Mouse (Mus musculus): ENCODE results near the gene Rasgef1b. TPM values are rescaled to one million over a fixed set of nuclear protein-coding genes. Genes with fewer than 3 reads are reported as not detected.

Gene Rasgef1b
- polyA plus RNA-seq, 1 experiment from 2014 or later: 7.3 TPM

- under 1% methylated on average over 75 of the region's 78 CpGs for whole genome bisulfite sequencing
- Histone ChIP-seq H3K36me3 (ENCODE audit: control insufficient read depth, insufficient read depth, low read length) (no peaks in the 10 kb centered on the region), H3K4me1 (ENCODE audit: control insufficient read depth, insufficient read depth, low read length) (peaks cover 24% of the 10 kb centered on the region), H3K9me3 (ENCODE audit: control insufficient read depth, low read length) (no peaks in the 10 kb centered on the region), H3K4me2 (ENCODE audit: low read depth, low read length) (peak overlapping the region; percentile 96), H3K4me3 (ENCODE audit: low read length) (peak overlapping the region; percentile 71), H3K9ac (ENCODE audit: low read depth, low read length) (peak overlapping the region; percentile 86), H3K27ac (ENCODE audit: low read length) (peak overlapping the region; percentile 79), H3K27me3 (replicated peaks; ENCODE audit: control insufficient read depth, insufficient read depth, low read length) (no peaks in the 10 kb centered on the region)
- peak; percentile 94 for ATAC-seq
These were observed 476.4 kb downstream of the Rasgef1b start for GRCm38 (mm10) chr5:99252203-99253135.

- Histone ChIP-seq H3K36me3 (ENCODE audit: control insufficient read depth, insufficient read depth, low read length) (no peaks in the 10 kb centered on the region), H3K27me3 (replicated peaks; ENCODE audit: control insufficient read depth, insufficient read depth, low read length) (no peaks in the 10 kb centered on the region), H3K4me1 (ENCODE audit: control insufficient read depth, insufficient read depth, low read length) (peaks cover 24% of the 10 kb centered on the region), H3K9ac (ENCODE audit: low read depth, low read length) (peak overlapping the region; percentile 86), H3K4me3 (ENCODE audit: low read length) (peak overlapping the region; percentile 71), H3K27ac (ENCODE audit: low read length) (peak overlapping the region; percentile 79), H3K4me2 (ENCODE audit: low read depth, low read length) (peak overlapping the region; percentile 96), H3K9me3 (ENCODE audit: control insufficient read depth, low read length) (no peaks in the 10 kb centered on the region)
- WGBS: 5% methylated on average over 34 of the region's 34 CpGs
- ATAC-seq: no peak
These were observed 477.3 kb downstream of the Rasgef1b start for GRCm38 (mm10) chr5:99251379-99252202.

GRCm38 (mm10) chr5:99250820-99251219 lies 478.0 kb downstream of the Rasgef1b start:
- H3K4me2 ChIP-seq (ENCODE audit: low read depth, low read length): peak overlapping the region; percentile 96
- no peak for ATAC-seq
- peaks cover 24% of the 10 kb centered on the region for H3K4me1 ChIP-seq (ENCODE audit: control insufficient read depth, insufficient read depth, low read length)
- H3K9ac ChIP-seq (ENCODE audit: low read depth, low read length): peak overlapping the region; percentile 43; the same call in 1 of the 2 replicates
- H3K36me3 ChIP-seq (ENCODE audit: control insufficient read depth, insufficient read depth, low read length): no peaks in the 10 kb centered on the region
- no peaks in the 10 kb centered on the region for H3K9me3 ChIP-seq (ENCODE audit: control insufficient read depth, low read length)
- H3K27me3 ChIP-seq (replicated peaks; ENCODE audit: control insufficient read depth, insufficient read depth, low read length): no peaks in the 10 kb centered on the region
- WGBS: 36% methylated on average over 5 of the region's 5 CpGs
- H3K4me3 ChIP-seq (ENCODE audit: low read length): peak overlapping the region; percentile 71
- H3K27ac ChIP-seq (ENCODE audit: low read length): peak overlapping the region; percentile 28

- no peaks in the 10 kb centered on the region for H3K9me3 ChIP-seq (ENCODE audit: control insufficient read depth, low read length)
- H3K27me3 ChIP-seq (replicated peaks; ENCODE audit: control insufficient read depth, insufficient read depth, low read length): no peaks in the 10 kb centered on the region
- 3% methylated on average over 7 of the region's 7 CpGs for WGBS
- H3K4me2 ChIP-seq (ENCODE audit: low read depth, low read length): no peak overlapping the region
- no peak overlapping the region for H3K9ac ChIP-seq (ENCODE audit: low read depth, low read length)
- peaks cover 19% of the 10 kb centered on the region for H3K4me1 ChIP-seq (ENCODE audit: control insufficient read depth, insufficient read depth, low read length)
- no peak overlapping the region for H3K27ac ChIP-seq (ENCODE audit: low read length)
- H3K36me3 ChIP-seq (ENCODE audit: control insufficient read depth, insufficient read depth, low read length): no peaks in the 10 kb centered on the region
- no peak overlapping the region for H3K4me3 ChIP-seq (ENCODE audit: low read length)
- ATAC-seq: 0 out of 2 replicates have a peak, but pooled peaks have one; percentile 4
These were observed 480.4 kb downstream of the Rasgef1b start for GRCm38 (mm10) chr5:99248501-99248900.

GRCm38 (mm10) chr5:99247915-99248314 lies 480.9 kb downstream of the Rasgef1b start:
- Histone ChIP-seq H3K9ac (ENCODE audit: low read depth, low read length) (no peak overlapping the region), H3K4me3 (ENCODE audit: low read length) (no peak overlapping the region), H3K36me3 (ENCODE audit: control insufficient read depth, insufficient read depth, low read length) (no peaks in the 10 kb centered on the region), H3K27ac (ENCODE audit: low read length) (no peak overlapping the region), H3K27me3 (replicated peaks; ENCODE audit: control insufficient read depth, insufficient read depth, low read length) (no peaks in the 10 kb centered on the region), H3K4me1 (ENCODE audit: control insufficient read depth, insufficient read depth, low read length) (peaks cover 18% of the 10 kb centered on the region), H3K9me3 (ENCODE audit: control insufficient read depth, low read length) (no peaks in the 10 kb centered on the region), H3K4me2 (ENCODE audit: low read depth, low read length) (no peak overlapping the region)
- 91% methylated on average over 6 of the region's 6 CpGs for WGBS
- ATAC-seq: no peak

GRCm38 (mm10) chr5:99247441-99247840 lies 481.4 kb downstream of the Rasgef1b start:
- H3K4me1 ChIP-seq (ENCODE audit: control insufficient read depth, insufficient read depth, low read length): peaks cover 18% of the 10 kb centered on the region
- no peaks in the 10 kb centered on the region for H3K9me3 ChIP-seq (ENCODE audit: control insufficient read depth, low read length)
- H3K36me3 ChIP-seq (ENCODE audit: control insufficient read depth, insufficient read depth, low read length): no peaks in the 10 kb centered on the region
- no peak overlapping the region for H3K4me3 ChIP-seq (ENCODE audit: low read length)
- WGBS: 82% methylated on average over 7 of the region's 7 CpGs
- H3K27ac ChIP-seq (ENCODE audit: low read length): no peak overlapping the region
- no peak overlapping the region for H3K4me2 ChIP-seq (ENCODE audit: low read depth, low read length)
- no peaks in the 10 kb centered on the region for H3K27me3 ChIP-seq (replicated peaks; ENCODE audit: control insufficient read depth, insufficient read depth, low read length)
- ATAC-seq: no peak
- H3K9ac ChIP-seq (ENCODE audit: low read depth, low read length): no peak overlapping the region

- peaks cover 18% of the 10 kb centered on the region for H3K4me1 ChIP-seq (ENCODE audit: control insufficient read depth, insufficient read depth, low read length)
- H3K9me3 ChIP-seq (ENCODE audit: control insufficient read depth, low read length): no peaks in the 10 kb centered on the region
- no peaks in the 10 kb centered on the region for H3K36me3 ChIP-seq (ENCODE audit: control insufficient read depth, insufficient read depth, low read length)
- no peak overlapping the region for H3K27ac ChIP-seq (ENCODE audit: low read length)
- no peaks in the 10 kb centered on the region for H3K27me3 ChIP-seq (replicated peaks; ENCODE audit: control insufficient read depth, insufficient read depth, low read length)
- H3K4me2 ChIP-seq (ENCODE audit: low read depth, low read length): no peak overlapping the region
- no peak overlapping the region for H3K4me3 ChIP-seq (ENCODE audit: low read length)
- ATAC-seq: no peak
- H3K9ac ChIP-seq (ENCODE audit: low read depth, low read length): no peak overlapping the region
- WGBS: 72% methylated on average over 6 of the region's 6 CpGs
These were observed 481.9 kb downstream of the Rasgef1b start for GRCm38 (mm10) chr5:99246972-99247371.

- H3K4me2 ChIP-seq (ENCODE audit: low read depth, low read length): no peak overlapping the region
- 65% methylated on average over 11 of the region's 11 CpGs for WGBS
- H3K4me1 ChIP-seq (ENCODE audit: control insufficient read depth, insufficient read depth, low read length): no peaks in the 10 kb centered on the region
- H3K4me3 ChIP-seq (ENCODE audit: low read length): no peak overlapping the region
- H3K27me3 ChIP-seq (replicated peaks; ENCODE audit: control insufficient read depth, insufficient read depth, low read length): no peaks in the 10 kb centered on the region
- H3K27ac ChIP-seq (ENCODE audit: low read length): no peak overlapping the region
- ATAC-seq: no peak
- H3K9me3 ChIP-seq (ENCODE audit: control insufficient read depth, low read length): no peaks in the 10 kb centered on the region
- H3K9ac ChIP-seq (ENCODE audit: low read depth, low read length): no peak overlapping the region
- no peaks in the 10 kb centered on the region for H3K36me3 ChIP-seq (ENCODE audit: control insufficient read depth, insufficient read depth, low read length)
These were observed 486.7 kb downstream of the Rasgef1b start for GRCm38 (mm10) chr5:99241988-99242740.

- Histone ChIP-seq H3K27me3 (replicated peaks; ENCODE audit: control insufficient read depth, insufficient read depth, low read length) (no peaks in the 10 kb centered on the region), H3K36me3 (ENCODE audit: control insufficient read depth, insufficient read depth, low read length) (no peaks in the 10 kb centered on the region), H3K9ac (ENCODE audit: low read depth, low read length) (no peak overlapping the region), H3K4me2 (ENCODE audit: low read depth, low read length) (no peak overlapping the region), H3K27ac (ENCODE audit: low read length) (no peak overlapping the region), H3K9me3 (ENCODE audit: control insufficient read depth, low read length) (no peaks in the 10 kb centered on the region), H3K4me3 (ENCODE audit: low read length) (no peak overlapping the region), H3K4me1 (ENCODE audit: control insufficient read depth, insufficient read depth, low read length) (peaks cover 3% of the 10 kb centered on the region; the same call in 1 of the 2 replicates)
- 91% methylated on average over 6 of the region's 6 CpGs for WGBS
- ATAC-seq: no peak
These were observed 488.4 kb downstream of the Rasgef1b start for GRCm38 (mm10) chr5:99240501-99240900.
